Mouse (Mus musculus) megakaryocyte, embryonic 14.5 days (primary cell): ENCODE results near the gene Crnn.

ENCODE experiments used
- FLI1 ChIP-seq: IDR thresholded peaks from 2 replicates; pipeline ENCODE4 v1.6.1; 2012; ENCODE audit warnings: low read length, inconsistent platforms, mixed read lengths
- GATA1 ChIP-seq: IDR thresholded peaks from 3 replicates; pipeline ENCODE4 v1.6.1; 2012; ENCODE audit warnings: mixed read lengths, low read length, inconsistent platforms, borderline replicate concordance

DNA sequence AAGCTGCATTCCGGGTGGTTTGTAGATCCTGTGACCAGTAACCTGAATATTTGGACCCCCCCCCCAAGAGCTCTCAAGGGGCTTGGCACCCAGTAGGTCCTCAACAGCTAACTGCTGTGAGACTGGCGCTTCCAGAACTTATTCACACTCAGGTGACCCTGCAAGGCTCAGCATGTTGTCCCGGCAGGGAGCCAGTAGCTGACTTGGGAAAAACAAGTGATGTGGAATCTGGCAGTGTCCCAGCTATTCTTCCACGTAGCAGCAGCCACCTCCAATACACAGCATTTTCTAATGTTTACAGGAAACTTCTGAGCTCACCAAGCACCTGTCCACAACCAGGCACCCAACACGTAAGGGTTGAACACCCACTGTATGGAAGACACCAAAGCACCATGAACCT, 15.5 kb upstream of the Crnn start:
- TF ChIP-seq GATA1 (no peak), FLI1 (no peak)
